Mouse (Mus musculus): ENCODE results near the gene Kirrel2. TPM values are rescaled to one million over a fixed set of nuclear protein-coding genes. Genes with fewer than 3 reads are reported as not detected.

The Kirrel2 gene
- polyA plus RNA-seq, 1 experiment = not detected

GRCm38 (mm10) chr7:30429327-30429726 is 28.2 kb downstream of the Kirrel2 start:
- Histone ChIP-seq H3K79me2 (ENCODE audit: control insufficient read depth, insufficient read depth) (no peaks in the 10 kb centered on the region), H3ac (ENCODE audit: control insufficient read depth, insufficient read length, low read depth) (no peak overlapping the region), H3K79me3 (ENCODE audit: low read depth) (no peaks in the 10 kb centered on the region), H3K36me3 (ENCODE audit: control insufficient read depth, insufficient read depth) (no peaks in the 10 kb centered on the region), H3K4me3 (ENCODE audit: insufficient read depth, poor library complexity, severe bottlenecking) (no peak overlapping the region), H3K27me3 (ENCODE audit: control insufficient read depth, insufficient read depth, insufficient read length) (peaks cover 28% of the 10 kb centered on the region)
- TF ChIP-seq MYOD1 (IDR thresholded peaks at IDR 0.05; ENCODE audit: control insufficient read depth, insufficient read length, low read depth) = no peak
- TF ChIP-seq CTCF (IDR thresholded peaks at IDR 0.05; ENCODE audit: control insufficient read depth, insufficient read depth, insufficient read length) = no peak
- no peak for TF ChIP-seq CEBPB (IDR thresholded peaks at IDR 0.05; ENCODE audit: low read depth)
- no peak for TF ChIP-seq USF1 (IDR thresholded peaks at IDR 0.05; ENCODE audit: low read depth)
- no peak for TF ChIP-seq MYOG (IDR thresholded peaks at IDR 0.05; ENCODE audit: control insufficient read depth, extremely low read depth, insufficient read length)
- no peak for TF ChIP-seq FOSL1 (IDR thresholded peaks at IDR 0.05; ENCODE audit: insufficient read depth, low read length, poor library complexity, severe bottlenecking)
- no peak for TF ChIP-seq MAX (IDR thresholded peaks at IDR 0.05)

GRCm38 (mm10) chr7:30423071-30423641 is 34.3 kb downstream of the Kirrel2 start:
- Histone ChIP-seq H3K27me3 (ENCODE audit: control insufficient read depth, insufficient read depth, insufficient read length) (peaks cover 56% of the 10 kb centered on the region), H3K79me2 (ENCODE audit: control insufficient read depth, insufficient read depth) (no peaks in the 10 kb centered on the region), H3K36me3 (ENCODE audit: control insufficient read depth, insufficient read depth) (no peaks in the 10 kb centered on the region), H3K79me3 (ENCODE audit: low read depth) (no peaks in the 10 kb centered on the region), H3K4me3 (ENCODE audit: insufficient read depth, poor library complexity, severe bottlenecking) (no peak overlapping the region), H3ac (ENCODE audit: control insufficient read depth, insufficient read length, low read depth) (no peak overlapping the region)
- TF ChIP-seq CTCF (IDR thresholded peaks at IDR 0.05; ENCODE audit: control insufficient read depth, insufficient read depth, insufficient read length) = no peak
- no peak for TF ChIP-seq CEBPB (IDR thresholded peaks at IDR 0.05; ENCODE audit: low read depth)
- no peak for TF ChIP-seq FOSL1 (IDR thresholded peaks at IDR 0.05; ENCODE audit: insufficient read depth, low read length, poor library complexity, severe bottlenecking)
- TF ChIP-seq MYOG (IDR thresholded peaks at IDR 0.05; ENCODE audit: control insufficient read depth, extremely low read depth, insufficient read length) = no peak
- TF ChIP-seq MAX (IDR thresholded peaks at IDR 0.05) = no peak
- no peak for TF ChIP-seq USF1 (IDR thresholded peaks at IDR 0.05; ENCODE audit: low read depth)
- no peak for TF ChIP-seq MYOD1 (IDR thresholded peaks at IDR 0.05; ENCODE audit: control insufficient read depth, insufficient read length, low read depth)

- TF ChIP-seq CEBPB (IDR thresholded peaks at IDR 0.05; ENCODE audit: low read depth) (no peak), MYOG (IDR thresholded peaks at IDR 0.05; ENCODE audit: control insufficient read depth, extremely low read depth, insufficient read length) (no peak), MYOD1 (IDR thresholded peaks at IDR 0.05; ENCODE audit: control insufficient read depth, insufficient read length, low read depth) (no peak), FOSL1 (IDR thresholded peaks at IDR 0.05; ENCODE audit: insufficient read depth, low read length, poor library complexity, severe bottlenecking) (no peak), CTCF (IDR thresholded peaks at IDR 0.05; ENCODE audit: control insufficient read depth, insufficient read depth, insufficient read length) (no peak), USF1 (IDR thresholded peaks at IDR 0.05; ENCODE audit: low read depth) (no peak), MAX (IDR thresholded peaks at IDR 0.05) (no peak)
- Histone ChIP-seq H3K79me2 (ENCODE audit: control insufficient read depth, insufficient read depth) (no peaks in the 10 kb centered on the region), H3K36me3 (ENCODE audit: control insufficient read depth, insufficient read depth) (no peaks in the 10 kb centered on the region), H3K4me3 (ENCODE audit: insufficient read depth, poor library complexity, severe bottlenecking) (no peak overlapping the region), H3K79me3 (ENCODE audit: low read depth) (no peaks in the 10 kb centered on the region), H3ac (ENCODE audit: control insufficient read depth, insufficient read length, low read depth) (no peak overlapping the region), H3K27me3 (ENCODE audit: control insufficient read depth, insufficient read depth, insufficient read length) (peaks cover 53% of the 10 kb centered on the region)
These were observed 34.9 kb downstream of the Kirrel2 start for GRCm38 (mm10) chr7:30422560-30422959.

GRCm38 (mm10) chr7:30421890-30422435 is 35.5 kb downstream of the Kirrel2 start:
- no peaks in the 10 kb centered on the region for H3K36me3 ChIP-seq (ENCODE audit: control insufficient read depth, insufficient read depth)
- H3K79me2 ChIP-seq (ENCODE audit: control insufficient read depth, insufficient read depth) = no peaks in the 10 kb centered on the region
- peaks cover 48% of the 10 kb centered on the region for H3K27me3 ChIP-seq (ENCODE audit: control insufficient read depth, insufficient read depth, insufficient read length)
- no peak overlapping the region for H3ac ChIP-seq (ENCODE audit: control insufficient read depth, insufficient read length, low read depth)
- no peak overlapping the region for H3K4me3 ChIP-seq (ENCODE audit: insufficient read depth, poor library complexity, severe bottlenecking)
- no peaks in the 10 kb centered on the region for H3K79me3 ChIP-seq (ENCODE audit: low read depth)
- no peak for TF ChIP-seq MYOG (IDR thresholded peaks at IDR 0.05; ENCODE audit: control insufficient read depth, extremely low read depth, insufficient read length)
- TF ChIP-seq FOSL1 (IDR thresholded peaks at IDR 0.05; ENCODE audit: insufficient read depth, low read length, poor library complexity, severe bottlenecking) = no peak
- no peak for TF ChIP-seq MYOD1 (IDR thresholded peaks at IDR 0.05; ENCODE audit: control insufficient read depth, insufficient read length, low read depth)
- TF ChIP-seq CTCF (IDR thresholded peaks at IDR 0.05; ENCODE audit: control insufficient read depth, insufficient read depth, insufficient read length) = no peak
- no peak for TF ChIP-seq CEBPB (IDR thresholded peaks at IDR 0.05; ENCODE audit: low read depth)
- TF ChIP-seq MAX (IDR thresholded peaks at IDR 0.05) = no peak

- Histone ChIP-seq H3K4me3 (ENCODE audit: insufficient read depth, poor library complexity, severe bottlenecking) (no peak within 1 kb of the TSS), H3K36me3 (ENCODE audit: control insufficient read depth, insufficient read depth) (no peaks in the 10 kb centered on the region), H3K79me2 (ENCODE audit: control insufficient read depth, insufficient read depth) (no peaks in the 10 kb centered on the region), H3K79me3 (ENCODE audit: low read depth) (no peaks in the 10 kb centered on the region), H3K27me3 (ENCODE audit: control insufficient read depth, insufficient read depth, insufficient read length) (peaks cover 43% of the 10 kb centered on the region), H3ac (ENCODE audit: control insufficient read depth, insufficient read length, low read depth) (no peak within 1 kb of the TSS)
- TF ChIP-seq USF1 (IDR thresholded peaks at IDR 0.05; ENCODE audit: low read depth) (no peak), FOSL1 (IDR thresholded peaks at IDR 0.05; ENCODE audit: insufficient read depth, low read length, poor library complexity, severe bottlenecking) (no peak), CEBPB (IDR thresholded peaks at IDR 0.05; ENCODE audit: low read depth) (no peak), MYOD1 (IDR thresholded peaks at IDR 0.05; ENCODE audit: control insufficient read depth, insufficient read length, low read depth) (no peak), MYOG (IDR thresholded peaks at IDR 0.05; ENCODE audit: control insufficient read depth, extremely low read depth, insufficient read length) (no peak), MAX (IDR thresholded peaks at IDR 0.05) (no peak)
These were observed 36.2 kb downstream of the Kirrel2 start, which contains the start of gene Nfkbid for GRCm38 (mm10) chr7:30421175-30421889. Nfkbid (plus strand) TSS chr7:30421732.
